Mouse (Mus musculus) heart, postnatal 0 days (tissue): ENCODE measurements at regions not wholly inside any gene's neighbourhood (a gene's known extent, or its start where the extent isn't known, plus 50 kb on each side); places are given as distances from the start of the nearest gene placed in this dataset.

Source experiments
- ATAC-seq: fragments of 200-750 bp; cut with Nextera tagmentation; 2 replicates; pipeline ENCODE4 v1.8.0; 2017; ENCODE audit warnings: low read depth, moderate number of reproducible peaks, moderate library complexity; ENCODE audit not compliant: insufficient read depth
- DNase-seq: peaks from one replicate; pipeline ENCODE4 v3.0.0-alpha.2; 2016; ENCODE audit warnings: low spot score
- H3K27ac ChIP-seq: fragments of 300-500 bp; sonication (generic); 2 replicates; pipeline ENCODE4 v1.5.1; 2014; ENCODE audit warnings: low read depth, mild to moderate bottlenecking
- H3K27me3 ChIP-seq: fragments of 300-500 bp; sonication (generic); 2 replicates; pipeline ENCODE4 v1.6.1; 2014; ENCODE audit warnings: low read length, mixed read lengths; ENCODE audit not compliant: control insufficient read depth, insufficient read depth
- H3K36me3 ChIP-seq: fragments of 300-500 bp; sonication (generic); replicated peaks from 2 replicates; pipeline ENCODE4 v1.6.1; 2014; ENCODE audit warnings: low read length, mixed read lengths; ENCODE audit not compliant: control insufficient read depth, insufficient read depth
- H3K4me1 ChIP-seq: fragments of 300-500 bp; sonication (generic); 2 replicates; pipeline ENCODE4 v1.6.1; 2014; ENCODE audit warnings: antibody characterized with exemption; ENCODE audit not compliant: control insufficient read depth, insufficient read depth
- H3K4me2 ChIP-seq: fragments of 300-500 bp; sonication (generic); 2 replicates; pipeline ENCODE4 v1.6.1; 2014; ENCODE audit warnings: low read depth, mild to moderate bottlenecking, low read length, moderate library complexity
- H3K4me3 ChIP-seq: fragments of 300-500 bp; sonication (generic); 2 replicates; pipeline ENCODE4 v1.5.1; 2014; ENCODE audit warnings: low read depth, low read length
- H3K9ac ChIP-seq: fragments of 300-500 bp; sonication (generic); replicated peaks from 2 replicates; pipeline ENCODE4 v1.6.1; 2014; ENCODE audit warnings: low read depth, low read length, mixed read lengths
- H3K9me3 ChIP-seq: fragments of 300-500 bp; sonication (generic); replicated peaks from 2 replicates; pipeline ENCODE4 v1.6.1; 2016; ENCODE audit warnings: low read length; ENCODE audit not compliant: control insufficient read depth
- CTCF ChIP-seq: IDR thresholded peaks from 2 replicates; pipeline ENCODE4 v1.5.1; 2016; ENCODE audit warnings: antibody characterized with exemption, control low read depth, low read depth
- EP300 ChIP-seq: IDR thresholded peaks from 2 replicates; pipeline ENCODE4 v1.6.1; 2016; ENCODE audit warnings: antibody characterized with exemption, low read depth
- WGBS: fragments of 180-500 bp; shearing (Covaris S2); extraction: QIAGEN DNeasy Blood & Tissue Kit; methylation state at CpG from one replicate; pipeline ENCODE4 v1.1.7; 2014; 5-methylcytosine and 5-hydroxymethylcytosine counted together

GRCm38 (mm10) chr4:55141923-55142732 lies 197.3 kb downstream of the Zfp462 start:
- no peak overlapping the region for H3K9ac ChIP-seq
- H3K27ac ChIP-seq, result peak overlapping the region; percentile 64
- ATAC-seq, result peak; percentile 76
- no peaks in the 10 kb centered on the region for H3K27me3 ChIP-seq
- H3K4me3 ChIP-seq, result no peak overlapping the region
- TF ChIP-seq EP300, result no peak
- no peak for TF ChIP-seq CTCF
- H3K4me1 ChIP-seq, result peaks cover 12% of the 10 kb centered on the region
- H3K4me2 ChIP-seq, result no peak overlapping the region
- no peaks in the 10 kb centered on the region for H3K36me3 ChIP-seq
- H3K9me3 ChIP-seq, result no peaks in the 10 kb centered on the region
- 50% methylated on average over 8 of the region's 8 CpGs for WGBS
- DNase-seq, result peak; percentile 48

- TF ChIP-seq EP300, result no peak
- no peak for TF ChIP-seq CTCF
- Histone ChIP-seq H3K27me3 (no peaks in the 10 kb centered on the region), H3K4me1 (peaks cover 12% of the 10 kb centered on the region), H3K9me3 (no peaks in the 10 kb centered on the region), H3K9ac (no peak overlapping the region), H3K4me2 (no peak overlapping the region), H3K36me3 (no peaks in the 10 kb centered on the region), H3K27ac (no peak overlapping the region), H3K4me3 (no peak overlapping the region)
- DNase-seq (no peak), ATAC-seq (no peak)
These were observed 198.6 kb downstream of the Zfp462 start for GRCm38 (mm10) chr4:55143400-55143799.

- Histone ChIP-seq H3K27ac (no peak overlapping the region), H3K4me1 (peaks cover 12% of the 10 kb centered on the region), H3K9me3 (no peaks in the 10 kb centered on the region), H3K4me2 (no peak overlapping the region), H3K4me3 (no peak overlapping the region), H3K9ac (no peak overlapping the region), H3K36me3 (no peaks in the 10 kb centered on the region), H3K27me3 (no peaks in the 10 kb centered on the region)
- WGBS, result 87% methylated on average over 1 of the region's 1 CpGs
- no peak for ATAC-seq
- DNase-seq, result no peak
- no peak for TF ChIP-seq CTCF
- no peak for TF ChIP-seq EP300
These were observed 200.1 kb downstream of the Zfp462 start for GRCm38 (mm10) chr4:55144995-55145394.

GRCm38 (mm10) chr4:55145968-55146367 lies 201.1 kb downstream of the Zfp462 start:
- Histone ChIP-seq H3K9me3 (no peaks in the 10 kb centered on the region), H3K27ac (no peak overlapping the region), H3K4me3 (no peak overlapping the region), H3K36me3 (no peaks in the 10 kb centered on the region), H3K27me3 (no peaks in the 10 kb centered on the region), H3K4me2 (no peak overlapping the region), H3K9ac (no peak overlapping the region), H3K4me1 (peaks cover 12% of the 10 kb centered on the region)
- 33% methylated on average over 8 of the region's 8 CpGs for WGBS
- ATAC-seq (no peak), DNase-seq (no peak)
- TF ChIP-seq EP300 (no peak), CTCF (no peak)

GRCm38 (mm10) chr4:55148380-55148779 lies 201.5 kb upstream of the Rad23b start:
- TF ChIP-seq CTCF, result no peak
- TF ChIP-seq EP300, result no peak
- Histone ChIP-seq H3K27me3 (no peaks in the 10 kb centered on the region), H3K9me3 (no peaks in the 10 kb centered on the region), H3K4me3 (no peak overlapping the region), H3K4me1 (no peaks in the 10 kb centered on the region), H3K9ac (no peak overlapping the region), H3K4me2 (no peak overlapping the region), H3K27ac (no peak overlapping the region), H3K36me3 (no peaks in the 10 kb centered on the region)
- no peak for ATAC-seq
- no peak for DNase-seq
- 33% methylated on average over 1 of the region's 1 CpGs for WGBS

GRCm38 (mm10) chr4:55154556-55154955 lies 195.3 kb upstream of the Rad23b start:
- no peak for ATAC-seq
- 51% methylated on average over 3 of the region's 3 CpGs for WGBS
- Histone ChIP-seq H3K9ac (no peak overlapping the region), H3K9me3 (no peaks in the 10 kb centered on the region), H3K4me1 (no peaks in the 10 kb centered on the region), H3K36me3 (no peaks in the 10 kb centered on the region), H3K4me3 (no peak overlapping the region), H3K4me2 (no peak overlapping the region), H3K27ac (no peak overlapping the region), H3K27me3 (no peaks in the 10 kb centered on the region)
- TF ChIP-seq CTCF (no peak), EP300 (no peak)
- DNase-seq, result no peak
